Mouse (Mus musculus) hindbrain, embryonic 12.5 days (tissue): Measurements from ENCODE around the gene Desi2. TPM values are rescaled to one million over a fixed set of nuclear protein-coding genes. Genes with fewer than 3 reads are reported as not detected.
"Not testable (repeated sequence)": the region's sequence is repeated elsewhere in the genome, so short reads cannot be mapped to it uniquely, and the experiment has no call there.

ENCODE experiments used
- ATAC-seq: fragments of 200-750 bp; cut with Nextera tagmentation; 2 replicates; pipeline ENCODE4 v1.8.0; 2017; ENCODE audit warnings: moderate TSS enrichment; ENCODE audit not compliant: low FRiP score
- H3K27ac ChIP-seq: fragments of 300-500 bp; sonication (generic); 2 replicates; pipeline ENCODE4 v1.5.1; 2016; ENCODE audit warnings: mild to moderate bottlenecking
- H3K27me3 ChIP-seq: fragments of 300-500 bp; sonication (generic); 2 replicates; pipeline ENCODE4 v1.6.1; 2016; ENCODE audit warnings: mild to moderate bottlenecking
- H3K36me3 ChIP-seq: fragments of 300-500 bp; sonication (generic); 2 replicates; pipeline ENCODE4 v1.6.1; 2016; ENCODE audit warnings: mild to moderate bottlenecking
- H3K4me1 ChIP-seq: fragments of 300-500 bp; sonication (generic); 2 replicates; pipeline ENCODE4 v1.6.1; 2016
- H3K4me2 ChIP-seq: fragments of 300-500 bp; sonication (generic); replicated peaks from 2 replicates; pipeline ENCODE4 v1.6.1; 2016; ENCODE audit warnings: mild to moderate bottlenecking
- H3K4me3 ChIP-seq: fragments of 300-500 bp; sonication (generic); 2 replicates; pipeline ENCODE4 v1.5.1; 2016; ENCODE audit warnings: mild to moderate bottlenecking
- H3K9ac ChIP-seq: fragments of 300-500 bp; sonication (generic); 2 replicates; pipeline ENCODE4 v1.6.1; 2016; ENCODE audit warnings: mild to moderate bottlenecking, moderate library complexity
- H3K9me3 ChIP-seq: fragments of 300-500 bp; sonication (generic); replicated peaks from 2 replicates; pipeline ENCODE4 v1.6.1; 2016; ENCODE audit warnings: mild to moderate bottlenecking
- WGBS: fragments of 180-500 bp; shearing (Covaris S2); methylation state at CpG from one replicate; pipeline ENCODE4 v1.1.7; 2016; 5-methylcytosine and 5-hydroxymethylcytosine counted together
- polyA plus RNA-seq: library from polyadenylated mRNA; unstranded; fragments of >200 nt; fragmentation: Nextera tagmentation; extraction: Ambion mirVana; gene quantifications from 2 replicates; pipeline ENCODE4 v1.2.1, GENCODE M21; 2016

Desi2 gene
- 22.0 and 22.8 TPM in 2 replicates for polyA plus RNA-seq

- H3K9me3 ChIP-seq, H3K27me3 ChIP-seq, H3K4me1 ChIP-seq, H3K36me3 ChIP-seq: not testable (repeated sequence)
- H3K4me3 ChIP-seq = peak within 1 kb of the TSS; percentile 63
- peak; percentile 100 for ATAC-seq
- under 1% methylated on average over 37 of the region's 37 CpGs for WGBS
- H3K27ac ChIP-seq = peak within 1 kb of the TSS; percentile 62; the same call in 1 of the 2 replicates
- H3K9ac ChIP-seq = peak within 1 kb of the TSS; percentile 59
- H3K4me2 ChIP-seq = peak within 1 kb of the TSS; percentile 57
Observed at GRCm38 (mm10) chr1:178187216-178187791, at the start of gene Desi2. Desi2 (plus strand) TSS chr1:178187417.

GRCm38 (mm10) chr1:178146513-178146912, 40.7 kb upstream of the Desi2 start:
- not testable (repeated sequence) for H3K4me2 ChIP-seq, H3K4me1 ChIP-seq, H3K4me3 ChIP-seq, H3K9ac ChIP-seq, H3K36me3 ChIP-seq, H3K9me3 ChIP-seq, H3K27ac ChIP-seq, ATAC-seq, H3K27me3 ChIP-seq
- 33% methylated on average over 2 of the region's 2 CpGs for WGBS

- not testable (repeated sequence) for H3K4me2 ChIP-seq, H3K9me3 ChIP-seq, H3K36me3 ChIP-seq, H3K4me1 ChIP-seq, H3K27me3 ChIP-seq, H3K9ac ChIP-seq, ATAC-seq, H3K4me3 ChIP-seq, H3K27ac ChIP-seq
- 39% methylated on average over 4 of the region's 4 CpGs for WGBS
Observed at GRCm38 (mm10) chr1:178146915-178147314, 40.3 kb upstream of the Desi2 start.

GRCm38 (mm10) chr1:178182251-178182650, 5.0 kb upstream of the Desi2 start:
- no peaks in the 10 kb centered on the region for H3K9me3 ChIP-seq
- H3K27me3 ChIP-seq = no peaks in the 10 kb centered on the region
- H3K27ac ChIP-seq = no peak overlapping the region
- H3K4me2 ChIP-seq = no peak overlapping the region
- H3K4me1 ChIP-seq = no peaks in the 10 kb centered on the region
- no peak overlapping the region for H3K9ac ChIP-seq
- no peak for ATAC-seq
- 90% methylated on average over 2 of the region's 2 CpGs for whole genome bisulfite sequencing
- no peak overlapping the region for H3K4me3 ChIP-seq
- no peaks in the 10 kb centered on the region for H3K36me3 ChIP-seq

GRCm38 (mm10) chr1:178185591-178185990, 1.6 kb upstream of the Desi2 start:
- Histone ChIP-seq H3K9ac (no peak overlapping the region), H3K27me3 (no peaks in the 10 kb centered on the region), H3K9me3 (no peaks in the 10 kb centered on the region), H3K4me3 (no peak overlapping the region), H3K4me2 (no peak overlapping the region), H3K36me3 (no peaks in the 10 kb centered on the region), H3K27ac (no peak overlapping the region), H3K4me1 (peaks cover 7% of the 10 kb centered on the region)
- no peak for ATAC-seq

- ATAC-seq = peak; percentile 72; the same call in 1 of the 2 replicates
- H3K36me3 ChIP-seq, H3K9me3 ChIP-seq, H3K4me1 ChIP-seq, H3K27me3 ChIP-seq: not testable (repeated sequence)
- peak overlapping the region; percentile 48 for H3K4me2 ChIP-seq
- peak overlapping the region; percentile 63 for H3K4me3 ChIP-seq
- 3% methylated on average over 17 of the region's 38 CpGs for WGBS
- peak overlapping the region; percentile 62; the same call in 1 of the 2 replicates for H3K27ac ChIP-seq
- H3K9ac ChIP-seq = peak overlapping the region; percentile 59
Observed at GRCm38 (mm10) chr1:178187810-178188209, 593 bp downstream of the Desi2 start.

GRCm38 (mm10) chr1:178188386-178188785, 1.2 kb downstream of the Desi2 start:
- no peaks in the 10 kb centered on the region for H3K9me3 ChIP-seq
- WGBS = 9% methylated on average over 13 of the region's 13 CpGs
- no peak for ATAC-seq
- peaks cover 7% of the 10 kb centered on the region for H3K4me1 ChIP-seq
- H3K27me3 ChIP-seq = no peaks in the 10 kb centered on the region
- H3K9ac ChIP-seq = no peak overlapping the region
- no peak overlapping the region for H3K27ac ChIP-seq
- H3K36me3 ChIP-seq = no peaks in the 10 kb centered on the region
- peak overlapping the region; percentile 57 for H3K4me2 ChIP-seq
- peak overlapping the region; percentile 31 for H3K4me3 ChIP-seq

GRCm38 (mm10) chr1:178205701-178206325, 18.6 kb downstream of the Desi2 start:
- Histone ChIP-seq H3K4me3 (no peak overlapping the region), H3K27me3 (no peaks in the 10 kb centered on the region), H3K9me3 (0 out of 2 replicates have a peak, but pooled peaks cover 2% of the 10 kb centered on the region), H3K9ac (no peak overlapping the region), H3K36me3 (no peaks in the 10 kb centered on the region), H3K4me1 (no peaks in the 10 kb centered on the region), H3K4me2 (no peak overlapping the region), H3K27ac (no peak overlapping the region)
- 92% methylated on average over 10 of the region's 10 CpGs for WGBS
- no peak for ATAC-seq

- ATAC-seq, H3K27ac ChIP-seq, H3K4me2 ChIP-seq, H3K9me3 ChIP-seq, H3K4me1 ChIP-seq, H3K4me3 ChIP-seq, H3K27me3 ChIP-seq, H3K36me3 ChIP-seq, H3K9ac ChIP-seq: not testable (repeated sequence)
- WGBS = 70% methylated on average over 4 of the region's 4 CpGs
Observed at GRCm38 (mm10) chr1:178207856-178208255, 20.6 kb downstream of the Desi2 start.

GRCm38 (mm10) chr1:178209966-178210365, 22.7 kb downstream of the Desi2 start:
- Histone ChIP-seq H3K4me3 (no peak overlapping the region), H3K9ac (no peak overlapping the region), H3K27me3 (no peaks in the 10 kb centered on the region), H3K4me1 (no peaks in the 10 kb centered on the region), H3K27ac (no peak overlapping the region), H3K9me3 (no peaks in the 10 kb centered on the region), H3K4me2 (no peak overlapping the region), H3K36me3 (no peaks in the 10 kb centered on the region)
- no peak for ATAC-seq

GRCm38 (mm10) chr1:178217157-178217556, 29.9 kb downstream of the Desi2 start:
- Histone ChIP-seq H3K36me3 (no peaks in the 10 kb centered on the region), H3K4me3 (no peak overlapping the region), H3K4me1 (no peaks in the 10 kb centered on the region), H3K4me2 (no peak overlapping the region), H3K27ac (no peak overlapping the region), H3K9me3 (no peaks in the 10 kb centered on the region), H3K27me3 (no peaks in the 10 kb centered on the region), H3K9ac (no peak overlapping the region)
- no peak for ATAC-seq

GRCm38 (mm10) chr1:178218305-178218704, 31.1 kb downstream of the Desi2 start:
- Histone ChIP-seq H3K4me3 (no peak overlapping the region), H3K27ac (no peak overlapping the region), H3K4me2 (no peak overlapping the region), H3K36me3 (no peaks in the 10 kb centered on the region), H3K9ac (no peak overlapping the region), H3K4me1 (no peaks in the 10 kb centered on the region), H3K9me3 (no peaks in the 10 kb centered on the region), H3K27me3 (no peaks in the 10 kb centered on the region)
- ATAC-seq = no peak
